Mouse (Mus musculus): ENCODE data around the gene Ctr9. TPM values are rescaled to one million over a fixed set of nuclear protein-coding genes. Genes with fewer than 3 reads are reported as not detected.

Gene Ctr9
- total and polyA plus RNA-seq, 3 experiments, result 5.8 to 14.6 (median 13.0) TPM

DNA sequence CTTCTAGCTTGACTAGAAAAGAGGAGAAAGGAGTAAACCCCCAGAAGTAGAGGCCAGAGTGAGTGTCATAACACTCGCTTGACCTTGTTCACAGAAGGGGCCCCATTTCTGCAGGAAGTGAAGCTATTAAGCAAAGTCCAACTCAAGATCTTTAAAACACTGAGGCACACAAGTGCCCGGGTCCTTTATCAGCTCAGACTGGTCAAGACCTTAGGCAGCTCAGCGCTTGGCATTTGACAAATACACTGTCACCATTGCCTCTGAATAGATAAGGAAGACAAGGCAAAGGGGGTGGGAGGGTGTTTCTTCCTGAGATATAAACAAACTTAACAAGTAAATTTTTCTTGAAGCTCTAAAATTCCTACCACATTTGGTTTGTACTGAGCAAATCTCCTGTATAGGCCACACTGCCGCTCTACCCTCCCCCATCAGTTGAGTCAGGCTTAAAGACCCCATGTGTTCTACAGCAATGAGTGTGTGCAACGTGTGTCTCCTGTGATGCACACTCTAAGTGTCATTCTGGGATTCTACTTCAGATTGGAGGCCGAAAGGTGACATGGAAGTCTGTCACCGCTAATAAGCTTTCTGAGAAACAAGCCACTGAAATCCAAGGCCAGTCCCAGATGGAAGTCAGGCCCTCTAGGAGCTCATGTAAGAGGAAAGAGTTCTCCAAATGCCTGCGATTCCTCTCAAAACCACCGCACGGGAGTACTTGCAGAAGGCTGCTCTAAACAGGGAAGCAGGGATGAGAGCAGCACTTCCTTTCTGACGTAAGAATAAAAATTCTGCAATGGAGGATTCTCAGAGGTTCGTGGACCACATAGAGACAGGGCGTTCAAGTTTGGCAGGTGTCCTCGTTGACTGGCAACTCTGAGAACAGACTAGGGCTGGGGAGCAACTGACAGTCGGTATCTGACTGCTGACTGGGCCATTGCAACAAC is 29.6 kb upstream of the Ctr9 start:
- Histone ChIP-seq H3K79me2 (replicated peaks; ENCODE audit: control insufficient read depth, insufficient read depth, low read length) (no peaks in the 10 kb centered on the region), H3K4me3 (no peak overlapping the region), H3K27ac (no peak overlapping the region), H3K36me3 (ENCODE audit: control insufficient read depth, insufficient read depth, low read length) (no peaks in the 10 kb centered on the region), H3K9ac (ENCODE audit: low read depth, low read length) (no peak overlapping the region), H3K27me3 (ENCODE audit: control insufficient read depth, insufficient read depth, low read length) (no peaks in the 10 kb centered on the region), H3K4me1 (ENCODE audit: control insufficient read depth, insufficient read depth, low read length) (no peaks in the 10 kb centered on the region)
- no peak for TF ChIP-seq EP300 (IDR thresholded peaks at IDR 0.05; ENCODE audit: insufficient read depth, low read depth, low read length)
- TF ChIP-seq POLR2A (IDR thresholded peaks at IDR 0.05; ENCODE audit: insufficient read depth, low read depth, low read length), result no peak
- peak in 1 of 2 experiments; percentile 7 for DNase-seq
- intact Hi-C loops (cut with DNase I), result no loop called here
- WGBS, result 70% methylated on average over 15 of the region's 15 CpGs

GRCm38 (mm10) chr7:111004136-111004840 is 24.5 kb upstream of the Ctr9 start:
- intact Hi-C loops (cut with DNase I), result no loop called here
- no peak for TF ChIP-seq CTCF (IDR thresholded peaks at IDR 0.05)
- no peak for TF ChIP-seq POLR2A (IDR thresholded peaks at IDR 0.05; ENCODE audit: insufficient read depth, low read depth, low read length)
- no peak for TF ChIP-seq EP300 (IDR thresholded peaks at IDR 0.05; ENCODE audit: insufficient read depth, low read depth, low read length)
- 82% methylated on average over 3 of the region's 3 CpGs for WGBS

GRCm38 (mm10) chr7:111014039-111014605 is 14.6 kb upstream of the Ctr9 start:
- Histone ChIP-seq H3K4me3 (no peak overlapping the region), H3K27me3 (ENCODE audit: control insufficient read depth, insufficient read depth, low read length) (no peaks in the 10 kb centered on the region), H3K36me3 (ENCODE audit: control insufficient read depth, insufficient read depth, low read length) (no peaks in the 10 kb centered on the region), H3K4me1 (ENCODE audit: control insufficient read depth, insufficient read depth, low read length) (peaks cover 1% of the 10 kb centered on the region; the same call in 1 of the 2 replicates), H3K79me2 (replicated peaks; ENCODE audit: control insufficient read depth, insufficient read depth, low read length) (no peaks in the 10 kb centered on the region), H3K9ac (ENCODE audit: low read depth, low read length) (no peak overlapping the region), H3K27ac (no peak overlapping the region)
- 68% methylated on average over 7 of the region's 7 CpGs for WGBS
- no peak for TF ChIP-seq CTCF (IDR thresholded peaks at IDR 0.05)
- TF ChIP-seq EP300 (IDR thresholded peaks at IDR 0.05; ENCODE audit: insufficient read depth, low read depth, low read length), result no peak
- no peak for TF ChIP-seq POLR2A (IDR thresholded peaks at IDR 0.05; ENCODE audit: insufficient read depth, low read depth, low read length)
- DNase-seq, result no peak
- intact Hi-C loops (cut with DNase I), result loop anchor here (2.0 kb wide), 2 partner anchors 31 to 285 kb away; partner anchors contain the start of gene Mrvi1

More at GRCm38 (mm10) chr7:111004136-111004840, 24.5 kb upstream of the Ctr9 start:
- no peaks in the 10 kb centered on the region for H3K36me3 ChIP-seq (ENCODE audit: control insufficient read depth, insufficient read depth, low read length)
- H3K4me1 ChIP-seq (ENCODE audit: control insufficient read depth, insufficient read depth, low read length), result no peaks in the 10 kb centered on the region
- no peak overlapping the region for H3K9ac ChIP-seq (ENCODE audit: low read depth, low read length)
- no peaks in the 10 kb centered on the region for H3K27me3 ChIP-seq (ENCODE audit: control insufficient read depth, insufficient read depth, low read length)
- DNase-seq, result no peak
- no peak overlapping the region for H3K27ac ChIP-seq
- no peak overlapping the region for H3K4me3 ChIP-seq
- no peaks in the 10 kb centered on the region for H3K79me2 ChIP-seq (replicated peaks; ENCODE audit: control insufficient read depth, insufficient read depth, low read length)

DNA sequence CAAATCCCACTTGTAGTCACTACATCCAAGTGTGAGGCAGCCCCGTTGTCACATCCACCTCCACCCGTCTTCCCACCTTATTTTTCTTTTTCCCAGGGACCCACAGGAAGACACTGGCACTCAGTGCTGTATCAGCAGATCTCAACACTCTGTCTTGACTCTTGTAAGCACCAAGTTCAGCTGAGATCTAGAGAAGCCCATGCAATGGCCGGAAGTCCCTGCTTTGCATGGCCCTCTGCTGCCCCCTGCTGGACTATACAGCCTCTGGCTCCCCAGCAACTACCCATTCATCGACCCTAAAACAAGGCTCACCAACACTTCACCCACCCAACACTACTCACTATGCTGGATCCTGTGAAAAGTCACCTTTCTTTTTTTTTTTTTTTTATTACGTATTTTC is 13.9 kb upstream of the Ctr9 start:
- no peaks in the 10 kb centered on the region for H3K36me3 ChIP-seq (ENCODE audit: control insufficient read depth, insufficient read depth, low read length)
- 10% methylated on average over 5 of the region's 5 CpGs for WGBS
- H3K4me1 ChIP-seq (ENCODE audit: control insufficient read depth, insufficient read depth, low read length), result peaks cover 1% of the 10 kb centered on the region; the same call in 1 of the 2 replicates
- peak; percentile 81 to 87 for DNase-seq
- intact Hi-C loops (cut with DNase I), result loop anchor here (1.0 to 5.0 kb wide), 4 partner anchors 32 to 286 kb away; partner anchors contain the start of gene Mrvi1
- TF ChIP-seq POLR2A (IDR thresholded peaks at IDR 0.05; ENCODE audit: insufficient read depth, low read depth, low read length) (no peak), CTCF (IDR thresholded peaks at IDR 0.05) (peak; percentile 88), EP300 (IDR thresholded peaks at IDR 0.05; ENCODE audit: insufficient read depth, low read depth, low read length) (peak; percentile 81; the same call in 1 of the 2 replicates)
- no peak overlapping the region for H3K9ac ChIP-seq (ENCODE audit: low read depth, low read length)
- H3K79me2 ChIP-seq (replicated peaks; ENCODE audit: control insufficient read depth, insufficient read depth, low read length), result no peaks in the 10 kb centered on the region
- H3K27me3 ChIP-seq (ENCODE audit: control insufficient read depth, insufficient read depth, low read length), result no peaks in the 10 kb centered on the region
- no peak overlapping the region for H3K4me3 ChIP-seq
- no peak overlapping the region for H3K27ac ChIP-seq

- peaks cover 1% of the 10 kb centered on the region; the same call in 1 of the 2 replicates for H3K4me1 ChIP-seq (ENCODE audit: control insufficient read depth, insufficient read depth, low read length)
- intact Hi-C loops (cut with DNase I), result loop anchor here (1.0 to 5.0 kb wide), 4 partner anchors 33 to 287 kb away; partner anchors contain the start of gene Mrvi1
- TF ChIP-seq EP300 (IDR thresholded peaks at IDR 0.05; ENCODE audit: insufficient read depth, low read depth, low read length) (no peak), POLR2A (IDR thresholded peaks at IDR 0.05; ENCODE audit: insufficient read depth, low read depth, low read length) (no peak), CTCF (IDR thresholded peaks at IDR 0.05) (no peak)
- WGBS, result 75% methylated on average over 5 of the region's 5 CpGs
- H3K4me3 ChIP-seq, result no peak overlapping the region
- no peaks in the 10 kb centered on the region for H3K79me2 ChIP-seq (replicated peaks; ENCODE audit: control insufficient read depth, insufficient read depth, low read length)
- no peak overlapping the region for H3K27ac ChIP-seq
- no peak overlapping the region for H3K9ac ChIP-seq (ENCODE audit: low read depth, low read length)
- H3K36me3 ChIP-seq (ENCODE audit: control insufficient read depth, insufficient read depth, low read length), result no peaks in the 10 kb centered on the region
- no peak for DNase-seq
- H3K27me3 ChIP-seq (ENCODE audit: control insufficient read depth, insufficient read depth, low read length), result no peaks in the 10 kb centered on the region
These were observed 13.0 kb upstream of the Ctr9 start for GRCm38 (mm10) chr7:111015731-111016130.

Measured in heart, adult 2 months (tissue).